Comparison of ENCODE assay signal across 8 mouse cellular contexts in the genomic region with DNA sequence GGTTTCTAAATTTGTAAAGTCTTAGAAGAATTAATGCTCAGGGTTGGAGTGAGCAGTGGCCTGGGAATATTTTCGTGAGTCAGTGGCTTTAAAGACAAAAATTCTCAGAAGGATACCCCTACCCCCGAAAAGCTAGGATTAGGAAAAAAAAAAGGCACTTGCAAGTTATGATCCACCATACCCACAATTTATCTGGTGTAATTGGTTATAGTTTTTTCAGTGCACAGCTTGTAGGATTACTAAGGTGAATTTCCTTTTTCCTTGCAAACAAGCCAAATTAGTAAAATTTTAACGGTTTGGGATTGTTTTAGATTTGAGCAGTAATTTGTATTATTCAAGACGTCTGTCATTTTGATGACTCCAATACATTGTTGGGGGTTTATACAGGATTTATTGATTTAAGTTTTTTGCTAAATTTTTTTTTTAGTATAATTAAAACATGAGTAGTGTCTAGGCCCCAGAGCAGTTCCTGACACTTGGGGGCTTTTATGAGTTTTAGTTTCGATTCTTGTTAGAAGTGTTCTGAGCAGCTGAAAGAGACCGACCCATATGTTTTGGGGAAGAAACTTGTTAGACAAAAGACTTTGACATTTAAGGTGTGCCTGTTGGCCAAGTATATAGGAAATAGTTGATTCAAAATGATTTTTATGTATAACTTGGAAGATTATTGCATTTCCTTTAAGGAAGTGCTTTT. TPM values are rescaled to one million over a fixed set of nuclear protein-coding genes. Genes with fewer than 3 reads are reported as not detected.
DNase-seq lines count a peak whose midpoint lies in the region; ATAC-seq and TF ChIP-seq lines count a peak whose summit lies in the region.

No protein-coding gene starts in this region.

- peak overlapping the region; percentile 88 for H3K9ac ChIP-seq in kidney, postnatal 0 days (ENCODE audit: low read depth, low read length)

- H3K4me2 ChIP-seq in kidney, postnatal 0 days (ENCODE audit: low read length): peak overlapping the region; percentile 78

- H3K4me3 ChIP-seq in kidney, postnatal 0 days (replicated peaks; ENCODE audit: low read depth, low read length): peak overlapping the region; percentile 74

- no peak for ATAC-seq in kidney, postnatal 0 days (replicated peaks; ENCODE audit: low FRiP score, low read depth)
- ATAC-seq in megakaryocyte progenitor cell, adult 5-6 weeks (replicated peaks; ENCODE audit: poor library complexity): no peak

- H3K4me1 ChIP-seq in kidney, postnatal 0 days (replicated peaks; ENCODE audit: insufficient read depth, low read length): 0 out of 2 replicates have a peak, but pooled peaks cover 6% of the 10 kb centered on the region

- no peaks in the 10 kb centered on the region for H3K9me3 ChIP-seq in kidney, postnatal 0 days (replicated peaks; ENCODE audit: low read length)

- DNase-seq in kidney, postnatal 0 days (ENCODE audit: low spot score): no peak
- no peak for DNase-seq in kidney, postnatal 10 days
- peak; percentile 22 for DNase-seq in c-Kit-positive CD71-positive TER-119-positive erythroid progenitor cells, embryonic 14.5 days (ENCODE audit: low spot score)
- peak; percentile 75 for DNase-seq in induced T-regulatory cell, adult 2 months (ENCODE audit: low read depth)
- peak; percentile 55 for DNase-seq in naive thymus-derived CD4-positive, alpha-beta T cell, adult 2 months (ENCODE audit: low read depth)
- no peak for DNase-seq in adrenal gland, adult 8-10 months
- DNase-seq in gastrocnemius, postnatal 10 days: no peak

- WGBS in kidney, postnatal 0 days: 20% methylated on average over 6 of the region's 6 CpGs

- H3K27me3 ChIP-seq in kidney, postnatal 0 days (ENCODE audit: insufficient read depth, low read length): no peaks in the 10 kb centered on the region

- no peak for TF ChIP-seq CTCF in kidney, postnatal 0 days (IDR thresholded peaks at IDR 0.05; ENCODE audit: low read depth)

- peaks cover 13% of the 10 kb centered on the region; the same call in 1 of the 2 replicates for H3K36me3 ChIP-seq in kidney, postnatal 0 days (ENCODE audit: insufficient read depth, low read length)

- H3K27ac ChIP-seq in kidney, postnatal 0 days: peak overlapping the region; percentile 92

RNA-seq across cellular contexts. Expression of gene Etnk1, which starts 1.1 kb away (rescaled TPM):
- 35.9 and 36.6 TPM in 2 replicates for polyA plus RNA-seq in kidney, postnatal 0 days (2015; fragmentation: Nextera tagmentation; extraction: Ambion mirVana)
- 100 to 1,000 TPM; 126 to 142 (median 139) TPM for total RNA-seq in adrenal gland, adult 8-10 months (2022)
- 46.9 and 55.3 TPM in 2 replicates for total RNA-seq in megakaryocyte progenitor cell, adult 5-6 weeks (2015)
- 50.9 and 65.1 TPM in 2 replicates for total RNA-seq in megakaryocyte progenitor cell, adult 5-6 weeks (2017)
- total RNA-seq in gastrocnemius, postnatal 10 days (2021): 10 to 100 TPM; 16.1 to 20.3 TPM

Comparison
In these comparisons a context has a peak if more than half of its experiments do, and no peak if none do; other contexts are left out.
1. DNase-seq: peak in c-Kit-positive CD71-positive TER-119-positive erythroid progenitor cells, embryonic 14.5 days (single experiment), induced T-regulatory cell, adult 2 months (single experiment) and naive thymus-derived CD4-positive, alpha-beta T cell, adult 2 months (single experiment); none in kidney, postnatal 0 days (single experiment), kidney, postnatal 10 days (single experiment), adrenal gland, adult 8-10 months (single experiment) and gastrocnemius, postnatal 10 days (single experiment).